ENCODE assay signal across 7 mouse cellular contexts in the genomic region with DNA sequence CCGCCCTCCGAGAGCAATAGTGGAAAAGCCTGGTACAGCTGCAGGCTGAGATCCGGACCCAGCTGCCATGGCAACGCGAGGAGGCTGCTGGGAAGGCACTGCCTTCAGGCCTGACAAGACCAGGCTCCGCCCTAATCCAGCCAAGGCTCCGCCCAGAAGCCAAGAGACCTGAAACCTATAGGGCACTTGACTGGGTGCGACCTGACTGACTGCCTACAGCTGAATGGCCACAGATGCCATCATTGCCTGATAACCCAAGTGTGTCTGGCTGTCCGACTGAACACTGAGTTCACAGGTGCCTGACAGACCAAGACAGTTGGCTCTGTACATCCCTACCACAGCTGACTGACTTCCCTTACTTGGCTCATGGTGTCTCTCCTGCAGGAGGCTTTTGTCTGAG. TPM values are rescaled to one million over a fixed set of nuclear protein-coding genes. Genes with fewer than 3 reads are reported as not detected.
DNase-seq lines count a peak whose midpoint lies in the region; ATAC-seq and TF ChIP-seq lines count a peak whose summit lies in the region.

No protein-coding gene starts in this region.

- H3K36me3 ChIP-seq in kidney, adult 2 months (ENCODE audit: control insufficient read depth, insufficient read depth, low read length) = no peaks in the 10 kb centered on the region
- H3K36me3 ChIP-seq in limb, embryonic 15.5 days = no peaks in the 10 kb centered on the region
- no peaks in the 10 kb centered on the region for H3K36me3 ChIP-seq in neural tube, embryonic 11.5 days (ENCODE audit: control insufficient read depth, insufficient read depth, low read length)
- no peaks in the 10 kb centered on the region for H3K36me3 ChIP-seq in testis, adult 2 months (ENCODE audit: control insufficient read depth, insufficient read depth, low read length)

- no peak overlapping the region for H3K9ac ChIP-seq in limb, embryonic 15.5 days
- H3K9ac ChIP-seq in neural tube, embryonic 11.5 days (ENCODE audit: low read length) = peak overlapping the region; percentile 32

- H3K4me3 ChIP-seq in kidney, adult 2 months (ENCODE audit: insufficient read depth, low read depth, low read length) = no peak overlapping the region
- no peak overlapping the region for H3K4me3 ChIP-seq in limb, embryonic 15.5 days
- no peak overlapping the region for H3K4me3 ChIP-seq in neural tube, embryonic 11.5 days (ENCODE audit: low read depth, low read length)
- peak overlapping the region; percentile 76 for H3K4me3 ChIP-seq in testis, adult 2 months (ENCODE audit: control insufficient read depth, low read depth, low read length)

- ATAC-seq in erythroid progenitor cell, adult 5-6 weeks (replicated peaks; ENCODE audit: low FRiP score, poor library complexity, severe bottlenecking) = peak; percentile 67
- ATAC-seq in limb, embryonic 15.5 days (ENCODE audit: insufficient number of reproducible peaks, low FRiP score, low TSS enrichment, low read depth) = 0 out of 2 replicates have a peak, but pooled peaks have one; percentile 35
- peak; percentile 87 for ATAC-seq in neural tube, embryonic 11.5 days (ENCODE audit: insufficient read depth, low FRiP score, low TSS enrichment)

- no peaks in the 10 kb centered on the region for H3K27me3 ChIP-seq in kidney, adult 2 months (replicated peaks; ENCODE audit: control insufficient read depth, insufficient read depth, low read length)
- no peaks in the 10 kb centered on the region for H3K27me3 ChIP-seq in limb, embryonic 15.5 days
- no peaks in the 10 kb centered on the region for H3K27me3 ChIP-seq in neural tube, embryonic 11.5 days (ENCODE audit: control insufficient read depth, insufficient read depth, low read length)
- H3K27me3 ChIP-seq in testis, adult 2 months (ENCODE audit: control insufficient read depth, insufficient read depth, low read length) = no peaks in the 10 kb centered on the region

- no peak for TF ChIP-seq POLR2A in kidney, adult 2 months (IDR thresholded peaks at IDR 0.05; ENCODE audit: low read depth, low read length)
- peak; percentile 65; the same call in 1 of the 2 replicates for TF ChIP-seq POLR2A in testis, adult 2 months (IDR thresholded peaks at IDR 0.05; ENCODE audit: control insufficient read depth, low read depth, low read length)

- no peak for TF ChIP-seq CTCF in kidney, adult 2 months (conservative IDR thresholded peaks at IDR 0.05; ENCODE audit: insufficient read depth, insufficient read length, low read depth, low read length)
- no peak for TF ChIP-seq CTCF in testis, adult 2 months (IDR thresholded peaks at IDR 0.05; ENCODE audit: control insufficient read depth, insufficient read depth, insufficient replicate concordance, low read depth, low read length)

- 0 out of 2 replicates have a peak overlapping the region, but pooled peaks have one; percentile 3 for H3K4me2 ChIP-seq in limb, embryonic 15.5 days
- H3K4me2 ChIP-seq in neural tube, embryonic 11.5 days (ENCODE audit: low read depth) = peak overlapping the region; percentile 22

- H3K9me3 ChIP-seq in limb, embryonic 15.5 days = no peaks in the 10 kb centered on the region
- H3K9me3 ChIP-seq in neural tube, embryonic 11.5 days (ENCODE audit: control insufficient read depth, low read length) = no peaks in the 10 kb centered on the region

- DNase-seq in ovary, postnatal 36 days (ENCODE audit: low spot score) = peak; percentile 32
- no peak for DNase-seq in ovary, postnatal 14 days (ENCODE audit: low spot score)
- DNase-seq in kidney, adult 2 months = peak; percentile 27
- peak; percentile 85 for DNase-seq in neural tube, embryonic 11.5 days (ENCODE audit: low spot score)

- 10% methylated on average over 9 of the region's 9 CpGs for WGBS in kidney, adult 2 months
- 7% methylated on average over 9 of the region's 9 CpGs for WGBS in limb, embryonic 15.5 days
- WGBS in neural tube, embryonic 11.5 days = 4% methylated on average over 9 of the region's 9 CpGs

- no peaks in the 10 kb centered on the region; the same call in 1 of the 2 replicates for H3K4me1 ChIP-seq in kidney, adult 2 months (ENCODE audit: control insufficient read depth, insufficient read depth, low read length)
- peaks cover 5% of the 10 kb centered on the region for H3K4me1 ChIP-seq in limb, embryonic 15.5 days
- peaks cover 7% of the 10 kb centered on the region for H3K4me1 ChIP-seq in neural tube, embryonic 11.5 days (ENCODE audit: control insufficient read depth, insufficient read depth, low read length)
- peaks cover 8% of the 10 kb centered on the region for H3K4me1 ChIP-seq in testis, adult 2 months (ENCODE audit: control insufficient read depth, insufficient read depth, low read length)

- H3K27ac ChIP-seq in kidney, adult 2 months (ENCODE audit: insufficient read depth, low read depth, low read length) = no peak overlapping the region
- H3K27ac ChIP-seq in limb, embryonic 15.5 days = no peak overlapping the region
- no peak overlapping the region for H3K27ac ChIP-seq in neural tube, embryonic 11.5 days (ENCODE audit: low read depth, low read length)
- H3K27ac ChIP-seq in testis, adult 2 months (ENCODE audit: control insufficient read depth, insufficient read depth, low read depth, low read length) = peak overlapping the region; percentile 67

RNA-seq across cellular contexts. Expression of a gene that starts 19.4 kb away (rescaled TPM):
- 0.36 and 0.84 TPM in 2 replicates for total RNA-seq in erythroid progenitor cell, adult 5-6 weeks (2015; ENCODE audit: low replicate concordance)
- 1.4 and 5.8 TPM in 2 replicates for total RNA-seq in erythroid progenitor cell, adult 5-6 weeks (2017; ENCODE audit: low replicate concordance)
- polyA plus RNA-seq in kidney, adult 2 months (2012; rRNA removed) = 38.1 and 38.7 TPM in 2 replicates
- 2.6 and 3.1 TPM in 2 replicates for polyA plus RNA-seq in limb, embryonic 15.5 days (2015; fragmentation: Nextera tagmentation; extraction: Ambion mirVana)
- 3.9 and 4.4 TPM in 2 replicates for polyA plus RNA-seq in neural tube, embryonic 11.5 days (2014; fragmentation: Nextera tagmentation; extraction: Ambion mirVana)
- polyA plus RNA-seq in testis, adult 2 months (2012; rRNA removed) = 4.0 and 6.1 TPM in 2 replicates

Comparison
In these comparisons a context has a peak if more than half of its experiments do, and no peak if none do; other contexts are left out.
1. ATAC-seq: peak in every context shown above with its lines; median percentile 87 in neural tube, embryonic 11.5 days; 67 in erythroid progenitor cell, adult 5-6 weeks; 35 in limb, embryonic 15.5 days.